Mouse (Mus musculus): ENCODE measurements at regions not wholly inside any gene's neighbourhood (a gene's known extent, or its start where the extent isn't known, plus 50 kb on each side); places are given as distances from the start of the nearest gene placed in this dataset.

DNA sequence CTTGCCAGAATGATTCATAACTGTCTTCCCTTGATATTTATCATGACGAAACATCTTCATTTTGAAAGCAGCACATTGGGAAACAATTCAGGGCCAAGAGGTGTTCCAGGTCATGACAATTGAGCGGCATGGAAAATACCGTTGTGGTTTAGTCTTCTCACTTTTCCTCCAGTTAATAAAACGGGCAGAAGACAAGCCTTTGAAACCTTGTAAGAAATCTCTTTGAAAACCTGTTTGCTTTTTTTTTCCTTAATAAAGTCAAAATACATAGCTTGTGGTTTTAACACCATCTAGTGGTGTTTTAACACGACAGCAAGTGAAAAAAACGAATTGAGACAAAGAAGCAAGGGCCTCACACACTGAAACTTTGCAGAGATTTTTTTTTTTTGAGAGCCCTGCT lies 1389.0 kb upstream of the Acvr2a start:
- no peak for DNase-seq (ENCODE audit: low spot score in 2 of 2)

- DNase-seq (ENCODE audit: low spot score in 2 of 2): no peak
Observed at GRCm38 (mm10) chr2:47429843-47430242, 1384.1 kb upstream of the Acvr2a start.

- DNase-seq (ENCODE audit: low spot score in 2 of 2): no peak
Observed at GRCm38 (mm10) chr2:47466043-47466442, 1347.9 kb upstream of the Acvr2a start.

DNA sequence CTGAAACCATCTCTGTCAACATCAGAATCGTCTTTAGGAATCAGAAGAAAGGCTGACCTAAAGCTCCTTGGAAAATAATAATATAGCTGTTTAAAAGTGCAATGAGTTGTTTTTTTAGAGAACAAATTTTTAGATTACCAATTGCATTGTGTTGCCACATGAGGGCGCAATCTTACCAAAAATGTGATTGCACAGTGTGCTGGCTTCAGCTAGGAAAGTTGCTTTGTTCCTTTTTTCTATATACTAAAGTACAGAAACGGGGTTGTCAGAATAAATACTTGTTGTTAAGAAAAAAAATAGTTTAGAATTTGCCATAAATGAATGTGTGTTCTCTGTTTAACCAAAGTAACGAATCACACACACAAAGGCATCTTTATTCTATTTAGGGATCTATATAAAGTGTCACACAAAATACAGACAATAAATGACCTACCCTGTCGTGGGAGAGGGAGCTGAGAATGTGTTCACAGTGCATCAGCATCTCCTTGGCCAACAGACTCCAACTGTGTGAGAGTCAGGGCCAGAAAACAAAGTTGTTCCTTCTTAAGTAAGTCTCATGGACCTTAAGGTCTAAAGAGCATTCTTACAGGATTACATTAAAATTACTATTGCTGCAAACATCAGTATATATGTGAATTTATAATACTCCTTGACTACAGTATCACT lies 1321.9 kb upstream of the Acvr2a start:
- peak in 1 of 2 experiments; percentile 23 for DNase-seq (ENCODE audit: low spot score in 2 of 2)
